Mouse (Mus musculus) hindbrain, postnatal 0 days (tissue): ENCODE measurements around the gene Vps33b. TPM values are rescaled to one million over a fixed set of nuclear protein-coding genes. Genes with fewer than 3 reads are reported as not detected.
A peak's percentile ranks its signal among the peaks of the same experiment; 100 is the strongest.

Source experiments
- ATAC-seq: fragments of 200-750 bp; cut with Nextera tagmentation; 2 replicates; pipeline ENCODE4 v1.8.0; 2017; ENCODE audit warnings: mild to moderate bottlenecking, moderate TSS enrichment, moderate library complexity
- DNase-seq: peaks from one replicate; pipeline ENCODE4 v3.0.0-alpha.2; 2015; ENCODE audit warnings: low spot score
- H3K27ac ChIP-seq: fragments of 300-500 bp; sonication (generic); 2 replicates; pipeline ENCODE4 v1.5.1; 2014; ENCODE audit warnings: mild to moderate bottlenecking
- H3K27me3 ChIP-seq: fragments of 300-500 bp; sonication (generic); 2 replicates; pipeline ENCODE4 v1.6.1; 2014; ENCODE audit warnings: low read length, mixed read lengths; ENCODE audit not compliant: insufficient read depth
- H3K36me3 ChIP-seq: fragments of 300-500 bp; sonication (generic); 2 replicates; pipeline ENCODE4 v1.6.1; 2014; ENCODE audit warnings: low read length, mixed read lengths; ENCODE audit not compliant: insufficient read depth
- H3K4me1 ChIP-seq: fragments of 300-500 bp; sonication (generic); 2 replicates; pipeline ENCODE4 v1.6.1; 2014; ENCODE audit warnings: antibody characterized with exemption, low read length, mixed read lengths; ENCODE audit not compliant: insufficient read depth
- H3K4me2 ChIP-seq: fragments of 300-500 bp; sonication (generic); 2 replicates; pipeline ENCODE4 v1.6.1; 2014; ENCODE audit warnings: low read depth, mild to moderate bottlenecking, low read length, moderate library complexity, mixed read lengths
- H3K4me3 ChIP-seq: fragments of 300-500 bp; sonication (generic); 2 replicates; pipeline ENCODE4 v1.5.1; 2014; ENCODE audit warnings: low read length
- H3K9ac ChIP-seq: fragments of 300-500 bp; sonication (generic); replicated peaks from 2 replicates; pipeline ENCODE4 v1.6.1; 2014; ENCODE audit warnings: mild to moderate bottlenecking, low read length, moderate library complexity, mixed read lengths
- H3K9me3 ChIP-seq: fragments of 300-500 bp; sonication (generic); 2 replicates; pipeline ENCODE4 v1.6.1; 2016; ENCODE audit warnings: low read length, mixed read lengths
- CTCF ChIP-seq: IDR thresholded peaks from 2 replicates; pipeline ENCODE4 v1.5.1; 2016; ENCODE audit warnings: antibody characterized with exemption, control low read depth, low read depth
- WGBS: fragments of 180-500 bp; shearing (Covaris S2); extraction: QIAGEN DNeasy Blood & Tissue Kit; methylation state at CpG from one replicate; pipeline ENCODE4 v1.1.7; 2014; 5-methylcytosine and 5-hydroxymethylcytosine counted together
- polyA plus RNA-seq: library from polyadenylated mRNA; unstranded; fragments of >200 nt; fragmentation: Nextera tagmentation; extraction: Ambion mirVana; gene quantifications from 2 replicates; pipeline ENCODE4 v1.2.1, GENCODE M21; 2015
- total RNA-seq: library from RNA; depleted of rRNA; stranded (reverse); fragments of >200 nt; gene quantifications from 2 replicates; pipeline ENCODE4 v1.2.3, GENCODE M21; 2014; rRNA removed

The Vps33b gene
- total RNA-seq (23.8 and 24.3 TPM in 2 replicates), polyA plus RNA-seq (11.6 and 15.4 TPM in 2 replicates)

- Histone ChIP-seq H3K4me1 (peaks cover 13% of the 10 kb centered on the region), H3K4me2 (peak within 1 kb of the TSS; percentile 80), H3K4me3 (peak within 1 kb of the TSS; percentile 67), H3K27me3 (no peaks in the 10 kb centered on the region), H3K9ac (peak within 1 kb of the TSS; percentile 64), H3K27ac (peak within 1 kb of the TSS; percentile 66), H3K9me3 (no peaks in the 10 kb centered on the region), H3K36me3 (peaks cover 36% of the 10 kb centered on the region)
- peak; percentile 96 for DNase-seq
- WGBS = 3% methylated on average over 21 of the region's 21 CpGs
- ATAC-seq = peak; percentile 93
- no peak for TF ChIP-seq CTCF
Measured at GRCm38 (mm10) chr7:80268897-80269750, at the start of gene Vps33b. Vps33b (plus strand) TSS chr7:80269649.

- TF ChIP-seq CTCF = no peak
- WGBS = 92% methylated on average over 9 of the region's 9 CpGs
- peaks cover 53% of the 10 kb centered on the region for H3K36me3 ChIP-seq
- no peaks in the 10 kb centered on the region for H3K9me3 ChIP-seq
- no peak overlapping the region for H3K4me2 ChIP-seq
- DNase-seq = no peak
- no peak overlapping the region for H3K4me3 ChIP-seq
- no peak for ATAC-seq
- no peaks in the 10 kb centered on the region for H3K4me1 ChIP-seq
- no peaks in the 10 kb centered on the region for H3K27me3 ChIP-seq
- no peak overlapping the region for H3K27ac ChIP-seq
- no peak overlapping the region for H3K9ac ChIP-seq
Measured at GRCm38 (mm10) chr7:80220237-80220797, 49.1 kb upstream of the Vps33b start.

- no peak overlapping the region for H3K4me3 ChIP-seq
- no peak overlapping the region for H3K9ac ChIP-seq
- WGBS = 89% methylated on average over 4 of the region's 4 CpGs
- DNase-seq (no peak), ATAC-seq (no peak)
- H3K27me3 ChIP-seq = no peaks in the 10 kb centered on the region
- no peak overlapping the region for H3K4me2 ChIP-seq
- H3K36me3 ChIP-seq = peaks cover 58% of the 10 kb centered on the region
- no peak overlapping the region for H3K27ac ChIP-seq
- no peaks in the 10 kb centered on the region for H3K4me1 ChIP-seq
- TF ChIP-seq CTCF = no peak
- no peaks in the 10 kb centered on the region for H3K9me3 ChIP-seq
Measured at GRCm38 (mm10) chr7:80221179-80221750, 48.2 kb upstream of the Vps33b start.

GRCm38 (mm10) chr7:80227065-80227464, 42.4 kb upstream of the Vps33b start:
- no peak for DNase-seq
- Histone ChIP-seq H3K9ac (no peak overlapping the region), H3K9me3 (no peaks in the 10 kb centered on the region), H3K36me3 (peaks cover 39% of the 10 kb centered on the region), H3K4me1 (no peaks in the 10 kb centered on the region), H3K27me3 (no peaks in the 10 kb centered on the region), H3K4me3 (no peak overlapping the region), H3K27ac (no peak overlapping the region), H3K4me2 (no peak overlapping the region)
- 96% methylated on average over 4 of the region's 4 CpGs for WGBS
- no peak for ATAC-seq
- TF ChIP-seq CTCF = peak; percentile 28; the same call in 1 of the 2 replicates

GRCm38 (mm10) chr7:80230196-80230595, 39.3 kb upstream of the Vps33b start:
- Histone ChIP-seq H3K27ac (no peak overlapping the region), H3K36me3 (peaks cover 22% of the 10 kb centered on the region), H3K4me3 (no peak overlapping the region), H3K4me2 (no peak overlapping the region), H3K27me3 (no peaks in the 10 kb centered on the region), H3K4me1 (no peaks in the 10 kb centered on the region), H3K9me3 (no peaks in the 10 kb centered on the region), H3K9ac (no peak overlapping the region)
- no peak for TF ChIP-seq CTCF
- WGBS = 53% methylated on average over 6 of the region's 6 CpGs
- no peak for DNase-seq
- ATAC-seq = no peak

- no peaks in the 10 kb centered on the region for H3K27me3 ChIP-seq
- WGBS = 2% methylated on average over 29 of the region's 29 CpGs
- H3K36me3 ChIP-seq = peaks cover 11% of the 10 kb centered on the region
- peak overlapping the region; percentile 65 for H3K9ac ChIP-seq
- DNase-seq (no peak), ATAC-seq (peak; percentile 34)
- no peak for TF ChIP-seq CTCF
- H3K4me3 ChIP-seq = peak overlapping the region; percentile 85
- no peaks in the 10 kb centered on the region for H3K4me1 ChIP-seq
- peak overlapping the region; percentile 81 for H3K4me2 ChIP-seq
- peak overlapping the region; percentile 61; the same call in 1 of the 2 replicates for H3K27ac ChIP-seq
- no peaks in the 10 kb centered on the region for H3K9me3 ChIP-seq
Measured at GRCm38 (mm10) chr7:80231971-80232488, 37.4 kb upstream of the Vps33b start.
